Comparison of ENCODE assay signal across 8 mouse cellular contexts in genomic region chr1:157079384-157080025, GRCm38 (mm10). TPM values are rescaled to one million over a fixed set of nuclear protein-coding genes. Genes with fewer than 3 reads are reported as not detected.
DNase-seq lines count a peak whose midpoint lies in the region; ATAC-seq and TF ChIP-seq lines count a peak whose summit lies in the region.

No protein-coding gene starts in this region.

- no peaks in the 10 kb centered on the region for H3K9me3 ChIP-seq in hindbrain, embryonic 10.5 days
- no peaks in the 10 kb centered on the region for H3K9me3 ChIP-seq in hindbrain, embryonic 16.5 days (ENCODE audit: control insufficient read depth, low read length)
- no peaks in the 10 kb centered on the region for H3K9me3 ChIP-seq in CH12.LX (replicated peaks; ENCODE audit: low read length)
- H3K9me3 ChIP-seq in heart, postnatal 0 days (replicated peaks; ENCODE audit: control insufficient read depth, low read length), result no peaks in the 10 kb centered on the region
- no peaks in the 10 kb centered on the region for H3K9me3 ChIP-seq in liver, embryonic 13.5 days (replicated peaks)

- H3K27me3 ChIP-seq in hindbrain, embryonic 10.5 days (ENCODE audit: insufficient read depth, poor library complexity, severe bottlenecking), result no peaks in the 10 kb centered on the region
- no peaks in the 10 kb centered on the region for H3K27me3 ChIP-seq in hindbrain, embryonic 16.5 days (replicated peaks; ENCODE audit: control insufficient read depth, insufficient read depth, low read length)
- H3K27me3 ChIP-seq in CH12.LX (replicated peaks), result no peaks in the 10 kb centered on the region
- no peaks in the 10 kb centered on the region for H3K27me3 ChIP-seq in heart, postnatal 0 days (ENCODE audit: control insufficient read depth, insufficient read depth, low read length)
- H3K27me3 ChIP-seq in liver, embryonic 13.5 days, result no peaks in the 10 kb centered on the region
- no peaks in the 10 kb centered on the region for H3K27me3 ChIP-seq in small intestine, adult 2 months (ENCODE audit: control insufficient read depth, insufficient read depth, low read length)

- peaks cover 62% of the 10 kb centered on the region for H3K4me1 ChIP-seq in hindbrain, embryonic 10.5 days (replicated peaks)
- H3K4me1 ChIP-seq in hindbrain, embryonic 16.5 days (ENCODE audit: control insufficient read depth, insufficient read depth, low read depth, low read length), result peaks cover 2% of the 10 kb centered on the region; the same call in 1 of the 2 replicates
- H3K4me1 ChIP-seq in CH12.LX (ENCODE audit: control insufficient read depth in 1 of 2, insufficient read depth in 2 of 2), result peaks cover 16 to 66% of the 10 kb centered on the region in 2 experiments
- peaks cover 4% of the 10 kb centered on the region; the same call in 1 of the 2 replicates for H3K4me1 ChIP-seq in heart, postnatal 0 days (ENCODE audit: control insufficient read depth, insufficient read depth)
- H3K4me1 ChIP-seq in liver, embryonic 13.5 days (replicated peaks), result peaks cover 14% of the 10 kb centered on the region
- H3K4me1 ChIP-seq in small intestine, adult 2 months (ENCODE audit: control insufficient read depth, insufficient read depth, insufficient read length, low read length), result peaks cover 9% of the 10 kb centered on the region

- ATAC-seq in hindbrain, embryonic 16.5 days, result no peak
- ATAC-seq in heart, postnatal 0 days (ENCODE audit: insufficient read depth, low read depth), result peak; percentile 33; the same call in 1 of the 2 replicates
- ATAC-seq in liver, embryonic 13.5 days (ENCODE audit: low read depth), result no peak

- dilution Hi-C loops in CH12.LX (cut with MboI; ENCODE audit: extremely low pct_ligation_motif_present, extremely low pct_unique_long_range_greater_than_20kb, low sequenced_read_pairs), result no loop called here

- no peak overlapping the region for H3K4me3 ChIP-seq in hindbrain, embryonic 10.5 days
- no peak overlapping the region for H3K4me3 ChIP-seq in hindbrain, embryonic 16.5 days (ENCODE audit: low read length)
- H3K4me3 ChIP-seq in CH12.LX (replicated peaks in 1 of 3; ENCODE audit: low read depth in 2 of 3, low read length in 2 of 3, poor library complexity in 1 of 3), result no peak overlapping the region
- no peak overlapping the region for H3K4me3 ChIP-seq in heart, postnatal 0 days (ENCODE audit: low read depth, low read length)
- H3K4me3 ChIP-seq in liver, embryonic 13.5 days (replicated peaks), result no peak overlapping the region
- H3K4me3 ChIP-seq in small intestine, adult 2 months (ENCODE audit: low read depth, low read length), result no peak overlapping the region

- peak; percentile 56 to 92; a peak in 3 of 4 replicates for TF ChIP-seq CTCF in CH12.LX (conservative IDR thresholded peaks at IDR 0.05 in 1 of 2, IDR thresholded peaks at IDR 0.05 in 1 of 2; ENCODE audit: low read depth in 2 of 2, low read length in 2 of 2)
- TF ChIP-seq CTCF in heart, postnatal 0 days (IDR thresholded peaks at IDR 0.05; ENCODE audit: low read depth), result peak; percentile 79
- TF ChIP-seq CTCF in small intestine, adult 2 months (IDR thresholded peaks at IDR 0.05; ENCODE audit: extremely low read depth, insufficient read length, insufficient replicate concordance, low read depth, low read length), result peak; percentile 69; the same call in 1 of the 2 replicates

- H3K9ac ChIP-seq in hindbrain, embryonic 16.5 days (ENCODE audit: low read depth, low read length), result no peak overlapping the region
- H3K9ac ChIP-seq in CH12.LX (ENCODE audit: insufficient read depth, low read depth), result no peak overlapping the region
- H3K9ac ChIP-seq in heart, postnatal 0 days (replicated peaks; ENCODE audit: low read depth, low read length), result no peak overlapping the region
- no peak overlapping the region for H3K9ac ChIP-seq in liver, embryonic 13.5 days

- H3K36me3 ChIP-seq in hindbrain, embryonic 10.5 days, result no peaks in the 10 kb centered on the region
- H3K36me3 ChIP-seq in hindbrain, embryonic 16.5 days (ENCODE audit: control insufficient read depth, insufficient read depth, low read length), result no peaks in the 10 kb centered on the region
- H3K36me3 ChIP-seq in CH12.LX (replicated peaks in 1 of 2; ENCODE audit: control insufficient read depth in 1 of 2, insufficient read depth in 1 of 2, low read length in 1 of 2), result no peaks in the 10 kb centered on the region
- H3K36me3 ChIP-seq in heart, postnatal 0 days (replicated peaks; ENCODE audit: control insufficient read depth, insufficient read depth, low read length), result no peaks in the 10 kb centered on the region
- no peaks in the 10 kb centered on the region for H3K36me3 ChIP-seq in liver, embryonic 13.5 days
- H3K36me3 ChIP-seq in small intestine, adult 2 months (ENCODE audit: control insufficient read depth, insufficient read depth, low read length), result no peaks in the 10 kb centered on the region

- DNase-seq in hindbrain, embryonic 10.5 days (ENCODE audit: low spot score), result peak; percentile 79
- DNase-seq in CH12.LX (ENCODE audit: extremely low read depth), result peak; percentile 65
- peak; percentile 65 to 73 for DNase-seq in adrenal gland, postnatal 36 days
- DNase-seq in heart, postnatal 0 days (ENCODE audit: low spot score), result peak; percentile 66
- peak; percentile 31 for DNase-seq in liver, embryonic 13.5 days
- DNase-seq in cerebellum, adult 11-12 months, result no peak

- in situ Hi-C loops in CH12.LX (cut with MboI; ENCODE audit: low pct_ligation_motif_present, low pct_unique_long_range_greater_than_20kb, low sequenced_read_pairs), result loop anchor here (5.0 to 10.0 kb wide), 3 partner anchors 195 to 365 kb away; no protein-coding TSS in a partner anchor

- no peak for TF ChIP-seq EP300 in CH12.LX (IDR thresholded peaks at IDR 0.05; ENCODE audit: low read length)
- TF ChIP-seq EP300 in heart, postnatal 0 days (IDR thresholded peaks at IDR 0.05; ENCODE audit: low read depth), result no peak

- no peak for TF ChIP-seq POLR2A in CH12.LX (IDR thresholded peaks at IDR 0.05; ENCODE audit: low read depth, low read length)
- no peak for TF ChIP-seq POLR2A in small intestine, adult 2 months (IDR thresholded peaks at IDR 0.05; ENCODE audit: low read depth, low read length)

- no peaks in the 10 kb centered on the region for H3K79me2 ChIP-seq in CH12.LX (replicated peaks; ENCODE audit: control insufficient read depth, extremely low read depth, insufficient read depth, poor library complexity, severe bottlenecking)

- WGBS in hindbrain, embryonic 10.5 days, result 35% methylated on average over 11 of the region's 11 CpGs
- WGBS in hindbrain, embryonic 16.5 days, result 33% methylated on average over 11 of the region's 11 CpGs
- 24% methylated on average over 11 of the region's 11 CpGs for WGBS in heart, postnatal 0 days
- 51% methylated on average over 11 of the region's 11 CpGs for WGBS in liver, embryonic 13.5 days (ENCODE audit: insufficient replicate concordance)
- WGBS in small intestine, adult 2 months, result 33% methylated on average over 11 of the region's 11 CpGs

- H3K4me2 ChIP-seq in hindbrain, embryonic 16.5 days (ENCODE audit: low read length), result no peak overlapping the region
- no peak overlapping the region for H3K4me2 ChIP-seq in CH12.LX (ENCODE audit: insufficient read depth, low read depth, poor library complexity, severe bottlenecking)
- H3K4me2 ChIP-seq in heart, postnatal 0 days (ENCODE audit: low read depth, low read length), result no peak overlapping the region
- no peak overlapping the region for H3K4me2 ChIP-seq in liver, embryonic 13.5 days

- peak; percentile 62 for TF ChIP-seq RAD21 in CH12.LX (IDR thresholded peaks at IDR 0.05; ENCODE audit: low read depth, low read length)

- H3K27ac ChIP-seq in hindbrain, embryonic 10.5 days, result peak overlapping the region; percentile 69
- no peak overlapping the region for H3K27ac ChIP-seq in hindbrain, embryonic 16.5 days (ENCODE audit: low read depth, low read length)
- no peak overlapping the region for H3K27ac ChIP-seq in CH12.LX (ENCODE audit: insufficient read depth, low read depth)
- no peak overlapping the region for H3K27ac ChIP-seq in heart, postnatal 0 days (ENCODE audit: low read depth)
- H3K27ac ChIP-seq in liver, embryonic 13.5 days, result no peak overlapping the region
- no peak overlapping the region for H3K27ac ChIP-seq in small intestine, adult 2 months (ENCODE audit: insufficient read depth, low read depth, low read length)

TF ChIP-seq in CH12.LX, 34 proteins besides CTCF, POLR2A, EP300 and RAD21:
- TF ChIP-seq SMC3 (IDR thresholded peaks at IDR 0.05; ENCODE audit: low read depth, low read length) (peak; percentile 76), ZKSCAN1 (IDR thresholded peaks at IDR 0.05; ENCODE audit: borderline replicate concordance, low read depth, low read length) (no peak)

RNA-seq across cellular contexts. Expression of gene Tex35, which starts 29.0 kb away (rescaled TPM):
- polyA plus RNA-seq in hindbrain, embryonic 10.5 days (2016; fragmentation: Nextera tagmentation; extraction: Ambion mirVana), result 0.24 TPM in 1 of 2 replicates, not detected in the other
- not detected in 2 replicates for polyA plus RNA-seq in hindbrain, embryonic 16.5 days (2015; fragmentation: Nextera tagmentation; extraction: Ambion mirVana)
- 0.55 and 1.3 TPM in 2 replicates for total RNA-seq in CH12.LX (2012; rRNA removed)
- 0.87 and 1.2 TPM in 2 replicates for total RNA-seq in CH12.LX (2014; rRNA removed)
- 2.9 and 3.3 TPM in 2 replicates for polyA plus RNA-seq in CH12.LX (2012; ENCODE audit: insufficient read length, low read depth)
- total RNA-seq in adrenal gland, postnatal 36 days (2021), result not detected
- total RNA-seq in heart, postnatal 0 days (2014; rRNA removed; ENCODE audit: low replicate concordance), result not detected in 2 replicates
- polyA plus RNA-seq in heart, postnatal 0 days (2015; fragmentation: Nextera tagmentation; extraction: Ambion mirVana), result not detected in 2 replicates
- polyA plus RNA-seq in liver, embryonic 13.5 days (2015; fragmentation: Nextera tagmentation; extraction: Ambion mirVana), result not detected in 2 replicates
- polyA plus RNA-seq in small intestine, adult 2 months (2012; rRNA removed), result not detected in 2 replicates
